Mouse (Mus musculus) brain, embryonic 14.5 days (tissue): Measurements from ENCODE around the gene Rundc1.

Experiments
- CTCF ChIP-seq: fragments of 200-500 bp; IDR thresholded peaks from 2 replicates; pipeline ENCODE4 v1.5.1; 2012; ENCODE audit warnings: inconsistent platforms, mild to moderate bottlenecking, moderate library complexity, borderline replicate concordance; ENCODE audit not compliant: insufficient read depth, insufficient read length; ENCODE audit errors: extremely low read depth
- POLR2A ChIP-seq: fragments of 200-500 bp; IDR thresholded peaks from 2 replicates; pipeline ENCODE4 v1.6.1; 2012; ENCODE audit warnings: mild to moderate bottlenecking, inconsistent platforms, borderline replicate concordance; ENCODE audit not compliant: poor library complexity, insufficient read depth, insufficient read length, severe bottlenecking; ENCODE audit errors: extremely low read depth

DNA sequence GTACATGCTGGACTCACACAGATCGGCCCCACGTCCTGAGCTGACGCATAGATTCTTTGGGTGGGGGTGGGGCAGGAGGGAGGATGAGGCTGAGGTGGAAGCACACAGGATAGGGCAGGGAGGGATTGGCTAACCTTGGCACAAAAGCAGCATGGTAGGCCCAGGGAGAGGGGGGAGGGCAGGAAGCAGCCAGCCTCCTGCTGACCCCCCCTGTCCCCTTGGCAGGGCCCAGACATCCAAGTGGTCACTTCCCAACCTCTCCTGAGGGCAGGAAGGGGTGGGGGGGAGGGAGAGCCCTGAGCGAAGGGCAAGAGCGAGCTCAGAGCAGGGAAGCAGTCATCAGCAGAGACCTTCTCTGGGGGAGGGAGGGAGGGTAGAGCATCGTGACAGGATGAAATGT, 34.8 kb downstream of the Rundc1 start:
- TF ChIP-seq CTCF (no peak), POLR2A (no peak)
